Mouse (Mus musculus) stomach, postnatal 0 days (tissue): ENCODE results near the gene Usf2. TPM values are rescaled to one million over a fixed set of nuclear protein-coding genes. Genes with fewer than 3 reads are reported as not detected.

Source experiments
- ATAC-seq: fragments of 200-750 bp; cut with Nextera tagmentation; 2 replicates; pipeline ENCODE4 v1.8.0; 2017; ENCODE audit not compliant: low FRiP score, low TSS enrichment
- DNase-seq: peaks from one replicate; pipeline ENCODE4 v3.0.0-alpha.2; 2016; ENCODE audit warnings: low spot score
- H3K27ac ChIP-seq: fragments of 300-500 bp; sonication (generic); replicated peaks from 2 replicates; pipeline ENCODE4 v1.5.1; 2014; ENCODE audit warnings: mild to moderate bottlenecking, control low read depth
- H3K27me3 ChIP-seq: fragments of 300-500 bp; sonication (generic); 2 replicates; pipeline ENCODE4 v1.6.1; 2014; ENCODE audit warnings: low read length; ENCODE audit not compliant: control insufficient read depth, insufficient read depth
- H3K36me3 ChIP-seq: fragments of 300-500 bp; sonication (generic); 2 replicates; pipeline ENCODE4 v1.6.1; 2014; ENCODE audit warnings: low read length, mixed read lengths; ENCODE audit not compliant: control insufficient read depth, insufficient read depth
- H3K4me1 ChIP-seq: fragments of 300-500 bp; sonication (generic); replicated peaks from 2 replicates; pipeline ENCODE4 v1.6.1; 2014; ENCODE audit warnings: antibody characterized with exemption; ENCODE audit not compliant: control insufficient read depth, insufficient read depth
- H3K4me2 ChIP-seq: fragments of 300-500 bp; sonication (generic); replicated peaks from 2 replicates; pipeline ENCODE4 v1.6.1; 2014; ENCODE audit warnings: low read depth, mild to moderate bottlenecking, control low read depth, moderate library complexity
- H3K4me3 ChIP-seq: fragments of 300-500 bp; sonication (generic); 2 replicates; pipeline ENCODE4 v1.5.1; 2014; ENCODE audit warnings: low read depth, low read length, control low read depth
- H3K9ac ChIP-seq: fragments of 300-500 bp; sonication (generic); 2 replicates; pipeline ENCODE4 v1.6.1; 2014; ENCODE audit warnings: mild to moderate bottlenecking, low read length, control low read depth, mixed read lengths
- H3K9me3 ChIP-seq: fragments of 300-500 bp; sonication (generic); 2 replicates; pipeline ENCODE4 v1.6.1; 2016; ENCODE audit warnings: low read length; ENCODE audit not compliant: control insufficient read depth
- CTCF ChIP-seq: IDR thresholded peaks from 2 replicates; pipeline ENCODE4 v1.5.1; 2016; ENCODE audit warnings: antibody characterized with exemption, low read depth, mild to moderate bottlenecking, moderate library complexity
- EP300 ChIP-seq: optimal IDR thresholded peaks from 2 replicates; pipeline ENCODE3; 2016; ENCODE audit warnings: antibody characterized with exemption
- WGBS: fragments of 180-500 bp; shearing (Covaris S2); extraction: QIAGEN DNeasy Blood & Tissue Kit; methylation state at CpG from one replicate; pipeline ENCODE4 v1.1.7; 2014; 5-methylcytosine and 5-hydroxymethylcytosine counted together
- polyA plus RNA-seq: library from polyadenylated mRNA; unstranded; fragments of >200 nt; fragmentation: Nextera tagmentation; extraction: Ambion mirVana; gene quantifications from 2 replicates; pipeline ENCODE4 v1.2.1, GENCODE M21; 2015

The Usf2 gene
- polyA plus RNA-seq, 1 experiment from 2014 or later = 12.0 TPM

DNA sequence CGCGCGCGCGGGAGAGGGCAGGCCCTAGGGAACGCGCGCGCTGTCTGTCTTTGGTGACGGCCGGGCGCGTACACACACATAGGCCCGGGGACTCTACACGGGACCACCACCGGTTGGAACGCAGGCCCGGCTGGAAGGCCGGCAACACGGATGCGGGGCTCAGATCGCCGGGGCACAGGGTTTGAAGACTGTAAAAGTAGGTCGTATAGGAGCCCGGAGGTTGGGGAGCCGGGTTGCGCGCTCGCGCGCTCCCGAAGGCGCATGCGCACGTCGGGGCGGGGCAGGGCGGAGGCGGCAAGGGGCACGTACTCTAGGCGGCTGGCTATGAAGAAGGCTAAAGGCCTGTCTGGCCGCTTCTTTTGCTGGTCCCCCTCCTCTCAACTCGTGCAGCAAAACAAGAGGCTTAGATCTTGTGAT is 772 bp upstream of the Usf2 start:
- under 1% methylated on average over 36 of the region's 43 CpGs for WGBS
- Histone ChIP-seq H3K4me2 (peak overlapping the region; percentile 78), H3K4me1 (peaks cover 10% of the 10 kb centered on the region; the same call in 1 of the 2 replicates), H3K4me3 (peak overlapping the region; percentile 96), H3K9ac (peak overlapping the region; percentile 100), H3K9me3 (no peaks in the 10 kb centered on the region), H3K27ac (peak overlapping the region; percentile 99), H3K36me3 (peaks cover 10% of the 10 kb centered on the region), H3K27me3 (no peaks in the 10 kb centered on the region)
- peak; percentile 93 for DNase-seq
- peak; percentile 63 for ATAC-seq
- TF ChIP-seq CTCF (no peak), EP300 (peak; percentile 32)

DNA sequence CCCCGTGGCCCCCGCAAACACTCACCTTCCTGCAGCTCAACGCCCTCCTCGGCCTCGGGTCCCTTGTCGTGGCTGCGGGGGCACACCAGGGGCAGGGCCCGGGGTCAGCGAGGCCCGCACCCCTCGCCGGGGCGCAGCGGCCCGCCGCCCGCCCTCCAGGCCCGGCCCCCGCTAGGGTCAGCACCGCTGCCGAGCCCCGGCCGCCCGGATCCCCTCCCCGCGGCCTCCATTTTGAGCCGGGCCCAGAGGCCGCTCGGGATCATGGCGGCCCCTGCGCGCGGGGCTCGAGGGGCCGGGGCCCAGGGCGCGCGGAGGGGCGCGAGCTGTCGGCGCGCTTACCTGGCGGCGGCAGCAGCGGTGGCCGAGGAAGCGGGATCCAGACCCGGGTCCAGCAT is 249 bp downstream of the Usf2 start:
- Histone ChIP-seq H3K27me3 (no peaks in the 10 kb centered on the region), H3K9ac (peak overlapping the region; percentile 100), H3K4me2 (peak overlapping the region; percentile 78), H3K36me3 (peaks cover 17% of the 10 kb centered on the region), H3K4me3 (peak overlapping the region; percentile 96), H3K4me1 (peaks cover 10% of the 10 kb centered on the region; the same call in 1 of the 2 replicates), H3K27ac (peak overlapping the region; percentile 99), H3K9me3 (no peaks in the 10 kb centered on the region)
- DNase-seq = no peak
- ATAC-seq = peak; percentile 19
- no peak for TF ChIP-seq EP300
- TF ChIP-seq CTCF = no peak
- WGBS = 1% methylated on average over 31 of the region's 49 CpGs

DNA sequence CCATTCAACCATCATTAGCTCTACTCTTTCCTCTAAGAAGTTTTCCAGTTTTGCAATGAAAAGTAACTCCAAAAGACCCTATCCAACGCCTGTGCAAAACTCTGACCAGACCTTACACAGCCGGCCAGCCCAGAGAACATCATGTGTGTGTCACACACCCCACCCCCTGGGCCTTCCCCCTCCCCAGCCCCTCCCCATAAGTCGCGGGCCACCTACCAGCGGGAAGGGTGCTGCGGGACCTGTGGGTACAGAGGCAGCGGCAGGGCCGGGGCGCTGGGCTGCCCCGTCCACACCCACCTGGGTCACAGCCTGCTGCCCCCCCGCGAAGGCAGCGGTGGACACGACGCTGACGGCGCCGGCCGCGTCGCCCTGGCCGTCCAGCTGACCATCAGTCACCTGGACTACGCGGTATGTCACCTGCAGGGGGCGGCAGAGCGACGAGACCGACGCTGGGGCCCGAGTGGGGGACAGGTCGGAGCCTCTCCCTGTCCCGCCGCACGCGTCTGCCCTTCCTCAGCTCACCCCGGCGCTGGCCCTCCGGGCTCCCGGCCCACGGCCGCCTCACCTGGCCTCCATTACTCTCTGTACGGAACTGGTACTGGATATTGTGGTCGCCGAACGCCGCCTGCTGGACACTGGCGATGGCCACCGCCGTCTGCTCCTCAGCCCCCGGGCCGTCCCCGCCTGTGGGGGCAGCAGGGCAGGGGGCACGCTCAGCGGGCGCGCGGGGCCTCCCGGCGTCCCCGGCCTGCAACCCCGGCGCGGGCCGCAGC is 833 bp downstream of the Usf2 start:
- ATAC-seq (peak; percentile 78), DNase-seq (peak; percentile 95)
- H3K27me3 ChIP-seq = no peaks in the 10 kb centered on the region
- whole genome bisulfite sequencing = 1% methylated on average over 60 of the region's 64 CpGs
- peak overlapping the region; percentile 99 for H3K27ac ChIP-seq
- H3K9ac ChIP-seq = peak overlapping the region; percentile 100
- H3K4me2 ChIP-seq = peak overlapping the region; percentile 78
- H3K9me3 ChIP-seq = no peaks in the 10 kb centered on the region
- TF ChIP-seq CTCF (peak; percentile 88), EP300 (no peak)
- H3K36me3 ChIP-seq = peaks cover 19% of the 10 kb centered on the region
- peak overlapping the region; percentile 96 for H3K4me3 ChIP-seq
- peaks cover 10% of the 10 kb centered on the region; the same call in 1 of the 2 replicates for H3K4me1 ChIP-seq

DNA sequence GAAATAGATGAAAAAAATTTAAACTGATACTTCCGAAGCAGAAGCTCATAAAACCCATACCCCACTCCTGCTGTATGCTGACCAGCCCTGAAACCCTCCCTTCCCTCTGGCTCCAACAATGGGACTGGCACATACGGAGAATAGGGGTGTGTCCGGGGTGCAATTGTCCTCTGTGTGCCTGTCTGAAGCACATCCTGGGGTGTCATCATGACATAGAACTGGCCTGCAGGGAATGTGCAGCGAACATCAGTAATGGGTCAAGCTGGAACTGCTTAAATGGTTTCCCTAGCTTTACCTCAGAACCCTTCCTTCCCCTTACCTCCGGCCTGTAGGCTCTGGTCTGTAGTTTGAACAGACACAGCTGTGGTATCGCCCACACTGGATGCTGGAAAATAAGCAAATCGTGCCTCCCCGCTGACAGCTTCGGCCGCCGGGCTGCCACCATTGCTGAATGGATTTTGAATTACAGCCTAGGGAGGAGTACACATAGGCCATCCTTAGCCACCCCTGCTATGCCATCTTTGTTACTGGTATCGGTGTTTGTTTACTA is 1.6 kb downstream of the Usf2 start:
- ATAC-seq = no peak; the same call in 1 of the 2 replicates
- TF ChIP-seq EP300 (no peak), CTCF (no peak)

DNA sequence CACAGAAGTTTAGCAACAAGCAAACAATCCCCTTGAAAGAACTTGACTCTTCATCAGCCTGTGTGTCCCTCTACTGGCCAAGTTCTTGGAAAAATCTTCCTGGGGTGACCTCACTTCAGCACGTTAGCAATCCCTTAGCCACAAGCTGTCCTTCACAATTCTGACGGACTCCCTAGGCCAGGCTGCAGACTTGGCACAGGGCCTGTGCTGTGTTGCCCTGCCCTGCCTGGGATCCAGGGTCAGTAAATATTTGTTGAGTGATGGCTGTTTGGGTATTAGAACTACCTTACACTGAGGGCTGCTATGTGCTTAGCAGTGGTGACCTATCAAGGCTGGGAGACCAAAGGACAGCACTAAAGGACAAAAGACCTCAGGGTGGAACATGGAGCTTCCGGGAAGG is 2.6 kb downstream of the Usf2 start:
- Histone ChIP-seq H3K4me1 (peaks cover 10% of the 10 kb centered on the region; the same call in 1 of the 2 replicates), H3K4me2 (no peak overlapping the region), H3K4me3 (no peak overlapping the region), H3K9ac (no peak overlapping the region), H3K27ac (no peak overlapping the region), H3K9me3 (no peaks in the 10 kb centered on the region), H3K27me3 (no peaks in the 10 kb centered on the region), H3K36me3 (peaks cover 23% of the 10 kb centered on the region)
- WGBS = 62% methylated on average over 3 of the region's 3 CpGs
- ATAC-seq = peak; percentile 69
- TF ChIP-seq CTCF (peak; percentile 34), EP300 (no peak)
- peak; percentile 83 for DNase-seq

More for the DNA sequence above, 1.6 kb downstream of the Usf2 start:
- Histone ChIP-seq H3K36me3 (peaks cover 19% of the 10 kb centered on the region), H3K4me3 (no peak overlapping the region; the same call in 1 of the 2 replicates), H3K27me3 (no peaks in the 10 kb centered on the region), H3K4me2 (peak overlapping the region; percentile 78), H3K27ac (peak overlapping the region; percentile 99), H3K9me3 (no peaks in the 10 kb centered on the region), H3K9ac (no peak overlapping the region), H3K4me1 (peaks cover 10% of the 10 kb centered on the region; the same call in 1 of the 2 replicates)
- DNase-seq = no peak
- WGBS = 69% methylated on average over 12 of the region's 12 CpGs

DNA sequence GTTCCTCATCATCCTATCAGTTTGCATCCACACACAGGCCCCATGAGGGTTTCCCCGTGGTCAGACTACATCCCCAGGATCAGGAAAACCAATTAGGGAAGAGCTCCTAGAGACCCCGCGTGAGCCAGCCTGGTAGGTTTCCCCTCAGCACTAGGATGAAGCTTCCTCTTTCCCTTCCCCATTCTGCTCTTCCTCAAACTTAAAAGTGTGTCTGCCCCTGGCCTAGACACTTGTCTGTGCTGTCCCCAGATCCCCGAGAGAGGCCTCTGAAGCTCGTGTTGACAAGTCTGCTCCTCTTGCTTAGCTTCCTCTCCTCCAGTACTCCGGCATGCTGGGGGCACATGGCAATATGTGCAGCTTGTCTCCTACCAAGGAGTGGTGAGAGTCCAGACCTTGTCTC is 3.1 kb downstream of the Usf2 start:
- no peak for ATAC-seq
- Histone ChIP-seq H3K27ac (no peak overlapping the region), H3K9me3 (no peaks in the 10 kb centered on the region), H3K4me1 (peaks cover 10% of the 10 kb centered on the region; the same call in 1 of the 2 replicates), H3K27me3 (no peaks in the 10 kb centered on the region), H3K9ac (no peak overlapping the region), H3K4me3 (no peak overlapping the region), H3K4me2 (no peak overlapping the region), H3K36me3 (peaks cover 24% of the 10 kb centered on the region)
- no peak for DNase-seq
- 84% methylated on average over 6 of the region's 6 CpGs for WGBS
- no peak for TF ChIP-seq EP300
- TF ChIP-seq CTCF = no peak
